In the genomic region with DNA sequence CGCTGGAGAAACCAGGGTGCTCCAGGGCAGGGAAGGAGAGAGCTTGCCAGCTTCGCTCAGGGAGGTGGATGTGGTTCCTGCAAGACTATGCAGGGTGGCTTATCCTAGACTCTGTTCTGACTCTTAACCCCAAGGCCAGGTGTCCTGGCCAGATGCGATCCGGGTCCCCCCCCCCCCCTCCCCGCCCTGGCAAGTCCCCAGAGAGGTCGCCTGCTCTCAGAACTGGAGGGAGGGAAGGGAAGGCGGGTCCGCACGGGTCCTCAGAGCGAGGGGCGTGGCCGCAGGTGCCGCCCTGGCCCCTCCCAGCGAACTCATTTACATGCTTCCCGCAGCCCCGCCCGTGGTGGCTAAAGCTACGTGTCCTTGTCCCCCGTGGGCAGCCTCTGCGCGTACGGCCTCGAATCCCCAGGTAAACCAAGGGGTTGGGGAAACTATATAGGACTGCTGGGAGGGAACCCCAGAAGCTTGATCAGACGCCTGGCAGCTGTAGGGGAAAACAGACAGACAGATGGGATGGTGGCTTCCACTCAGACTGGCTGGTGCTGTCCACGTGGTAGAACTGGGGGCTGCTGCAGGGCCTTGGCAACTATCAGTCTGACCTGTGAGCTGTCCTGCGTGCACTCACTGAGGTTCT, we compare ENCODE assay signal across 8 mouse cellular contexts. TPM values are rescaled to one million over a fixed set of nuclear protein-coding genes. Genes with fewer than 3 reads are reported as not detected.
DNase-seq lines count a peak whose midpoint lies in the region; ATAC-seq lines count a peak whose summit lies in the region.

A gene (plus strand): TSS at position 337 of the 634 bp plus-strand sequence.

- no peaks in the 10 kb centered on the region for H3K9me3 ChIP-seq in embryonic facial prominence, embryonic 14.5 days (ENCODE audit: control insufficient read depth, low read length)
- no peaks in the 10 kb centered on the region for H3K9me3 ChIP-seq in hindbrain, embryonic 14.5 days (ENCODE audit: control insufficient read depth, low read length)
- H3K9me3 ChIP-seq in limb, embryonic 15.5 days = no peaks in the 10 kb centered on the region
- no peaks in the 10 kb centered on the region for H3K9me3 ChIP-seq in midbrain, embryonic 14.5 days (ENCODE audit: control insufficient read depth, low read length)

- no peaks in the 10 kb centered on the region for H3K27me3 ChIP-seq in embryonic facial prominence, embryonic 14.5 days (replicated peaks; ENCODE audit: control insufficient read depth, insufficient read depth, low read length)
- H3K27me3 ChIP-seq in hindbrain, embryonic 14.5 days (ENCODE audit: control insufficient read depth, insufficient read depth, low read length) = no peaks in the 10 kb centered on the region
- H3K27me3 ChIP-seq in limb, embryonic 15.5 days = no peaks in the 10 kb centered on the region
- H3K27me3 ChIP-seq in midbrain, embryonic 14.5 days (ENCODE audit: control insufficient read depth, insufficient read depth, low read length) = no peaks in the 10 kb centered on the region

- H3K4me2 ChIP-seq in embryonic facial prominence, embryonic 14.5 days (ENCODE audit: low read depth, low read length) = peak within 1 kb of the TSS; percentile 50
- peak within 1 kb of the TSS; percentile 47 for H3K4me2 ChIP-seq in hindbrain, embryonic 14.5 days (replicated peaks)
- H3K4me2 ChIP-seq in limb, embryonic 15.5 days = peak within 1 kb of the TSS; percentile 51
- peak within 1 kb of the TSS; percentile 48 for H3K4me2 ChIP-seq in midbrain, embryonic 14.5 days (ENCODE audit: low read length)

- DNase-seq in right cerebral cortex, postnatal 4 days = peak; percentile 18
- no peak for DNase-seq in right cerebral cortex, adult 2 months (ENCODE audit: low spot score in 2 of 2)
- DNase-seq in embryonic facial prominence, embryonic 14.5 days (ENCODE audit: low spot score) = peak; percentile 67
- no peak for DNase-seq in hindbrain, embryonic 14.5 days (ENCODE audit: low spot score)
- peak; percentile 24 for DNase-seq in midbrain, embryonic 14.5 days
- peak; percentile 76 for DNase-seq in testis, postnatal 10 days (ENCODE audit: low spot score)
- no peak for DNase-seq in frontal cortex, postnatal 10 days (ENCODE audit: low spot score in 2 of 2)

- H3K27ac ChIP-seq in embryonic facial prominence, embryonic 14.5 days (replicated peaks; ENCODE audit: low read depth, low read length) = no peak within 1 kb of the TSS
- H3K27ac ChIP-seq in hindbrain, embryonic 14.5 days = no peak within 1 kb of the TSS
- no peak within 1 kb of the TSS for H3K27ac ChIP-seq in limb, embryonic 15.5 days
- H3K27ac ChIP-seq in midbrain, embryonic 14.5 days (replicated peaks; ENCODE audit: low read depth, low read length) = no peak within 1 kb of the TSS

- peaks cover 10% of the 10 kb centered on the region for H3K36me3 ChIP-seq in embryonic facial prominence, embryonic 14.5 days (ENCODE audit: control insufficient read depth, insufficient read depth, low read length)
- H3K36me3 ChIP-seq in hindbrain, embryonic 14.5 days (replicated peaks; ENCODE audit: control insufficient read depth, insufficient read depth) = peaks cover 26% of the 10 kb centered on the region
- peaks cover 9% of the 10 kb centered on the region for H3K36me3 ChIP-seq in limb, embryonic 15.5 days
- peaks cover 21% of the 10 kb centered on the region for H3K36me3 ChIP-seq in midbrain, embryonic 14.5 days (ENCODE audit: control insufficient read depth, insufficient read depth, low read length)

- H3K4me1 ChIP-seq in embryonic facial prominence, embryonic 14.5 days (ENCODE audit: control insufficient read depth, insufficient read depth, low read length) = peaks cover 10% of the 10 kb centered on the region
- H3K4me1 ChIP-seq in hindbrain, embryonic 14.5 days (replicated peaks; ENCODE audit: control insufficient read depth, insufficient read depth, low read length) = no peaks in the 10 kb centered on the region; the same call in 1 of the 2 replicates
- H3K4me1 ChIP-seq in limb, embryonic 15.5 days = peaks cover 18% of the 10 kb centered on the region
- H3K4me1 ChIP-seq in midbrain, embryonic 14.5 days (ENCODE audit: control insufficient read depth, insufficient read depth, low read length) = peaks cover 9% of the 10 kb centered on the region

- peak within 1 kb of the TSS; percentile 15 for H3K9ac ChIP-seq in embryonic facial prominence, embryonic 14.5 days (ENCODE audit: low read depth, low read length)
- H3K9ac ChIP-seq in hindbrain, embryonic 14.5 days = peak within 1 kb of the TSS; percentile 19
- H3K9ac ChIP-seq in limb, embryonic 15.5 days = no peak within 1 kb of the TSS
- no peak within 1 kb of the TSS for H3K9ac ChIP-seq in midbrain, embryonic 14.5 days (replicated peaks; ENCODE audit: low read length)

- WGBS in embryonic facial prominence, embryonic 14.5 days = 4% methylated on average over 18 of the region's 26 CpGs
- WGBS in hindbrain, embryonic 14.5 days = 5% methylated on average over 24 of the region's 26 CpGs
- 2% methylated on average over 22 of the region's 26 CpGs for WGBS in limb, embryonic 15.5 days
- WGBS in midbrain, embryonic 14.5 days = 6% methylated on average over 24 of the region's 26 CpGs

- peak; percentile 68 for ATAC-seq in embryonic facial prominence, embryonic 14.5 days (ENCODE audit: low read depth)
- no peak; the same call in 1 of the 2 replicates for ATAC-seq in hindbrain, embryonic 14.5 days (ENCODE audit: low FRiP score)
- ATAC-seq in limb, embryonic 15.5 days (ENCODE audit: insufficient number of reproducible peaks, low FRiP score, low TSS enrichment, low read depth) = no peak
- ATAC-seq in midbrain, embryonic 14.5 days (ENCODE audit: low FRiP score, low TSS enrichment) = peak; percentile 48

- H3K4me3 ChIP-seq in embryonic facial prominence, embryonic 14.5 days (ENCODE audit: low read depth, low read length) = peak within 1 kb of the TSS; percentile 27
- 0 out of 2 replicates have a peak within 1 kb of the TSS, but pooled peaks have one; percentile 9 for H3K4me3 ChIP-seq in hindbrain, embryonic 14.5 days (replicated peaks; ENCODE audit: low read length)
- H3K4me3 ChIP-seq in limb, embryonic 15.5 days = peak within 1 kb of the TSS; percentile 26
- H3K4me3 ChIP-seq in midbrain, embryonic 14.5 days (replicated peaks; ENCODE audit: low read depth, low read length) = no peak within 1 kb of the TSS

RNA-seq across cellular contexts. Expression of the gene that starts here (rescaled TPM):
- 0.60 and 1.0 TPM in 2 replicates for polyA plus RNA-seq in embryonic facial prominence, embryonic 14.5 days (2014; fragmentation: Nextera tagmentation; extraction: Ambion mirVana)
- polyA plus RNA-seq in hindbrain, embryonic 14.5 days (2014; fragmentation: Nextera tagmentation; extraction: Ambion mirVana) = 0.11 and 0.12 TPM in 2 replicates
- 0.28 and 0.38 TPM in 2 replicates for polyA plus RNA-seq in limb, embryonic 15.5 days (2015; fragmentation: Nextera tagmentation; extraction: Ambion mirVana)
- polyA plus RNA-seq in midbrain, embryonic 14.5 days (2014; fragmentation: Nextera tagmentation; extraction: Ambion mirVana) = 0.08 TPM in 1 of 2 replicates, not detected in the other

Comparison
In these comparisons a context has a peak if more than half of its experiments do, and no peak if none do; other contexts are left out.
1. DNase-seq: peak in right cerebral cortex, postnatal 4 days (single experiment), embryonic facial prominence, embryonic 14.5 days (single experiment) and testis, postnatal 10 days (single experiment); none in right cerebral cortex, adult 2 months (0 of 2), hindbrain, embryonic 14.5 days (single experiment) and frontal cortex, postnatal 10 days (0 of 2).
2. Peak in DNase-seq, ATAC-seq and H3K4me2 ChIP-seq in midbrain, embryonic 14.5 days; RNA of the gene not detected or under 1 TPM.
3. H3K9ac ChIP-seq: peak in embryonic facial prominence, embryonic 14.5 days (single experiment) and hindbrain, embryonic 14.5 days (single experiment); none in limb, embryonic 15.5 days (single experiment) and midbrain, embryonic 14.5 days (single experiment).
4. Peak in every context shown above with its lines, with median percentiles within 50 percentile points of each other: H3K4me2 ChIP-seq.